Mouse (Mus musculus) lung, adult 2 months (tissue): ENCODE data around the gene Brpf1.

Source experiments
- CTCF ChIP-seq: fragments of 200-500 bp; IDR thresholded peaks from 2 replicates; pipeline ENCODE4 v1.5.1; 2011; ENCODE audit warnings: mild to moderate bottlenecking, low read length, control low read depth; ENCODE audit not compliant: insufficient read depth
- POLR2A ChIP-seq: fragments of 200-500 bp; IDR thresholded peaks from 2 replicates; pipeline ENCODE4 v1.6.1; 2011; ENCODE audit warnings: low read depth, mild to moderate bottlenecking, control low read depth, low read length, borderline replicate concordance; ENCODE audit errors: extremely low read depth

DNA sequence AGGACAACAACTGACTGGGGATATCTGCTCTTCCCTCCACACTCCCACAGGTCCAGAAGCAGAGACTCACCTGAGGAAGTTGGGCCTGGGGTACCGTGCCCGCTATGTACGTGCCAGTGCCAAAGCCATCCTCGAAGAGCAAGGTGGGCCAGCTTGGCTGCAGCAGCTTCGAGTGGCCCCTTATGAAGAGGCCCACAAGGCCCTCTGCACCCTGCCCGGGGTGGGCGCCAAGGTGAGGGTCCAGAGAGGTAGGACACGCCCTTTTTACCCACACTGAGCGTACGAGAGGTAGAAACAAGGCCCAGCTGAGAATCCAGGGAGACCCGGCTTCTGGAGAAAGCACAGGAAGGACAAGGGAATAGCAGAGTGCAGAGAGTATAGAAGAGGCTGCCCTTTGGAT lies 24.8 kb downstream of the Brpf1 start:
- TF ChIP-seq CTCF (no peak), POLR2A (no peak)
